Mouse (Mus musculus) ES-Bruce4 (cell line): ENCODE measurements around the gene Krtcap2.

ENCODE experiments used
- EP300 ChIP-seq: IDR thresholded peaks from 2 replicates; pipeline ENCODE4 v1.6.1; 2011; ENCODE audit warnings: low read depth, low read length; ENCODE audit not compliant: insufficient read depth
- POLR2A ChIP-seq: IDR thresholded peaks from one replicate; pipeline ENCODE4 v1.8.1; 2011; ENCODE audit warnings: low read length; ENCODE audit not compliant: insufficient read depth

DNA sequence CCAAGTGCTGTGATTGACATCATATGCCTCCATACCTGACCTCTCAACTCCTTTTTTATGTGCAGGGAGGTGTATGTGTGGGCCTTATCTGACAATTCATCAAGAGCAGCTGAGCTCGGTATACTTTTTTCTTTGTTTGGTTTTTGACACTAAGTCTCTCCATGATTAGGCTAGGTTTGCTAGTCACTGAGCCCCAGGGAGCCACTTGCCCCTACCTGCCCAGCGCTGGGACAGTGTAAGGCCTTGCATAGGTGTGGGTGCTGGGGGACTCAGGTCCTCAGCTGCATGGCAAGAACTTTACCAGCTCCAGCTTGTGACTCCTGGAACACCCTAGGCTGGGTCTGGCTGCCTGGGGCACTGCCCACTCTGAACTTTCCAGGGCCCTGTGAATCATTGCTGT, 39.1 kb upstream of the Krtcap2 start:
- TF ChIP-seq EP300 (no peak), POLR2A (no peak)
